Mouse (Mus musculus) layer of hippocampus, postnatal 14 days (tissue): ENCODE data around the gene Glis1. TPM values are rescaled to one million over a fixed set of nuclear protein-coding genes. Genes with fewer than 3 reads are reported as not detected.

Source experiments
- DNase-seq, 2 experiments: peaks; one replicate each; pipeline ENCODE4 v3.0.0; 2021 to 2022; ENCODE audit warnings: low spot score in 2 of 2, mixed read lengths in 1 of 2
- total RNA-seq, 2 experiments: library from RNA; stranded (reverse); gene quantifications; 2 replicates each; pipeline ENCODE4 v1.2.3; 2021

Gene Glis1
- total RNA-seq, 2 experiments from 2014 or later: 1.1 to 1.3 TPM

- no peak for DNase-seq
These were observed 81.2 kb downstream of the Glis1 start for GRCm38 (mm10) chr4:107515626-107516025.

- DNase-seq: no peak
These were observed 84.4 kb downstream of the Glis1 start for GRCm38 (mm10) chr4:107518766-107519165.

GRCm38 (mm10) chr4:107520071-107520470 is 85.7 kb downstream of the Glis1 start:
- DNase-seq: no peak

DNA sequence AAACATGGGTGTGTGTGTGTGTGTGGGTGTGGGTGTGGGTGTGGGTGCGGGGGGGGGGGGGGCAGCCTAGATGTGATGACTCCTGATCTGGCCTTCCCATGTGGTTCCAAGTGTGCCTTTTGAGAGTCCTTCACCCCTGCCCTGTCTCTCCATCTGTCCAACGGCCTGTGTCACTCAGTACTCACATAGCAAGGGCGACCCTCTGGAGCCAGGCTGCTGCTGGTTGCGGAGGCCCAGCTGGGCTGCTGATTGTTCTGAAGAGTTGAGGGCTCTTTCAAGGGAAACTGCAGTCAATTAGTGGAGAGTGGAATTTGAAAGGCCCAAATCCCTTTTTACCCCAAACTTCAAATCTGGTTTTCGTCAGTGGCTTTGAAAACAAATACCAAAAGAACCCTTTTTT is 86.4 kb downstream of the Glis1 start:
- no peak for DNase-seq

GRCm38 (mm10) chr4:107523607-107524151 is 89.3 kb downstream of the Glis1 start:
- no peak for DNase-seq

DNA sequence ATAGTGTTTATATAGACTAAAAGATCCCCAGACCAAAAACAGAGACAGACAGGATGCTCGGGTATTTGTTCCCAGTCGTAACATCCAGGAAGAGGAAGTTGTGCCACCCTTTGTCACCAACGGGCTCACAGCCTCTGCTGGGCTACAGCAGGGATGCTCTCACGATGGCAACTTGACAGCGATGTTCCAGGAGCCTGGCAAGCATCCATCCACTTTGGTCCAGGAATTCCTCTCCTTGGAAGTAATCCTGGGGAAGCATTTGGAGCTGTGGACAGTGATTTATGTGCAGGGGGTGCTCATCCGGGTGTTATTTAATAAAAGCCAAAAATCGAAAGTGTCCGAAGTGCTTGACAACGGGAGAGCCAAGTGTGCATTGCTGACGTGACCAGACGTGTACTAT is 100.7 kb downstream of the Glis1 start:
- no peak for DNase-seq

DNA sequence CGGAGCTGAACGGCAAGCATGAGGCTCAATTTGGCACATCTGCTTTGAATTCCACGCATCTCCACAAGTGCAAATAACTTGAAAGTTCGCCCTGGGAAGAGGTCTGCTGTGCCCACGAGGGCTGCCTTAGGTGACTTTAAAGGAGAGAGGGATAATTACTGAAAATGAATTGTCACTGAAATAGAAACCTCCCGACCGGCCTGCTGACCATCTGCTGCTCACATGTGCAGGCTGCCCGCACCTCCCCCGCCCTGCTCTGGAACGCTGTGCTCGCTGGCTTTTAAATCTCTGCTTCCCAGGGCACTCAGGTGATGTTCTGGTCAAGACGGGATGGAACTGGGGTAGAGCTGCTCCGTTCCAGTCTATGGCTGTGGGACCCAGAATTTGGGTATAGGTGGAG is 103.7 kb downstream of the Glis1 start:
- no peak for DNase-seq

DNA sequence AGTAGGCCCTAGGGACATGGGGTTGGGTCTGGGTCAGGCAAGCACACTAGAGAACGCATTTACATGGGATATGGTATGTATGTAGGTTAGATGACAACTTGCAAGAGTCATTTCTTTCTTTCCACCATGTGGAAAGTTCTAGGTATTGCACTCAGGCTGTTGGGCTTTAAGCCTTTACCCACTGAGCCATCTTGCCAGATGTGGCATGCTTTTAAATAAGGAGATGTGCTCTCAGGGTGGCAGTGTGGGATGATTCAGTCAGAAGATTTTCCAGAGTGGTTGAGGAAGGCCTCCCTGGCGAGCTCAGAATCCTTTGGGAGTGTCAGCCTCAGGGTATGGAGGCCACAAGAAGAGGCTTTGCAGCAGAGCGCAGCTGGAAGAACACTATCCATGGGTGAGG is 104.2 kb downstream of the Glis1 start:
- no peak for DNase-seq

DNA sequence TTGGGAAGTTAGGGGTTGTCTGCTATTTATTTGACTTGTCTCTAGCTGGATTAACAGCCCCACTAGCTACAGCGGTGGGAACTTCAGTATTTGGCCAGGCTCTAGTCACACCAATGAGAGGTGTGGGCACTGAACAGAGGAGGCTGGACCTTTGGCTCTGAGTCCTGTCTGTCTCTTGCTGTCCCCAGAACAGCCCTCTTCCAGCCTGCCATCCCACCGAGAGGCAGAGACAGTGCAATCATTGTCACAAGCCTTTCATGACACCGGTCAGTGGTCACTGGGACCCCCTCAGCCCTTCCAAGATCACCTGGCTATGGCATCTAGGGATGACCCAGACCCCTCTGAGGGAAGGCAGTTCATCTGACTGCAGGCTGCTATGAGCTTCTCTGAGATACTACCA is 104.6 kb downstream of the Glis1 start:
- no peak for DNase-seq

GRCm38 (mm10) chr4:107541821-107542220 is 107.4 kb downstream of the Glis1 start:
- no peak for DNase-seq

- DNase-seq: no peak
These were observed 110.5 kb downstream of the Glis1 start for GRCm38 (mm10) chr4:107544843-107545242.

GRCm38 (mm10) chr4:107545726-107546125 is 111.3 kb downstream of the Glis1 start:
- peak in 1 of 2 experiments; percentile 54 for DNase-seq

- peak in 1 of 2 experiments; percentile 26 for DNase-seq
These were observed 112.1 kb downstream of the Glis1 start for GRCm38 (mm10) chr4:107546525-107546924.

GRCm38 (mm10) chr4:107550096-107550495 is 115.7 kb downstream of the Glis1 start:
- no peak for DNase-seq

GRCm38 (mm10) chr4:107550546-107550945 is 116.2 kb downstream of the Glis1 start:
- DNase-seq: no peak

GRCm38 (mm10) chr4:107552696-107553095 is 118.3 kb downstream of the Glis1 start:
- DNase-seq: no peak

DNA sequence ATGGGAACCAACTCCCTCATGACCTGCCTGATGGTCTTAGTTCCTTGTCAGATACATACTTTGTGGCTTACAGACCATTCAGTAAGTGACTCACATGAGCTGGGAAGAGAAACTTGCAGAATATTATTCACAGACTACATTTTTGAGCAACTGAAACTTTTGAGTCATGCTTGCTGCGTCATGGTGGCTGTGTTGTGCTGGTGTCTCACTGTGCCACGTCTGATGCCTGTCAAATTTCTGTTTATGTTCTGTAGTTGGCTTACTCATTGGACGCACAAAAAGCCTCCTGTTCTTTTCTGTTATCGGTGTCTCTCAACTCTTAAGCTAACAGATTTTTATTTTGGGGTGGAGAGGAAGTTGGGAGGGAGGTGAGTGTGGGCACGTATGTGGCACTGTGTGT is 119.4 kb downstream of the Glis1 start:
- no peak for DNase-seq

- no peak for DNase-seq
These were observed 124.4 kb downstream of the Glis1 start for GRCm38 (mm10) chr4:107558801-107559200.

DNA sequence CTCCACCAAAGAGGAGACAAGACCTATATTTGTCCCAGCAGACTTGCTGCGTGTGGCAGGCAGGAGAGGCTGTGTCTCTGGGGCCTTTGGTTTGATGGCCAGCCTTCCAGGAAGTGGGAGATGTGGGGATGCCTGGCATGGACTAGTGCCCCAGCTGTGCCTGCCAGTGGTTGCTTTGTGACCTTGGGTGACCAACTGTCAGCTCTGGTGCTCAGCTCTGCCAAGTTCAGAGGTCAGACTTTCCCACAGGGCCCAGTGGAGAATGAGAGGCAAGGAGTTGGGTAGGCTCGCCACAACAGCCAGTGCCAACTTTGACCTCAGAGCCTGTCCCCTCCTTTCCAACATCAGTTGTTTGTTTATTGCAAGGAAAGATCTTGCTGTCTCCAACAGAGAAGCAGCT is 126.7 kb downstream of the Glis1 start:
- DNase-seq: no peak

DNA sequence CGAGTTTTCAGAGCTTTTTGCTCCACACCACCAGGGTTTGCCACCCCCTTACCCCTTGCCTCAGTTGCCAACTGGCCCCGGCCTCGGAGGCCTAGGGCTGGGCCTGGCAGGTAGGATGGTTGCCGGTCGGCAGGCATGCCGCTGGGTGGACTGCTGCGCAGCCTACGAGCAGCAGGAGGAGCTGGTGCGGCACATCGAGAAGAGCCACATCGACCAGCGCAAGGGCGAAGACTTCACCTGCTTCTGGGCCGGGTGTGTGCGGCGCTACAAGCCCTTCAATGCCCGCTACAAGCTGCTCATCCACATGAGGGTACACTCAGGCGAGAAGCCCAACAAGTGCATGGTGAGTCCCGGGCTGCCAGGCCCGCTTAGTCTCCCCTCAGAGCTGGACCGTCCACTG is 133.8 kb downstream of the Glis1 start:
- DNase-seq: no peak

- no peak for DNase-seq
These were observed 134.6 kb downstream of the Glis1 start for GRCm38 (mm10) chr4:107568881-107569443.

GRCm38 (mm10) chr4:107570329-107571014 is 136.1 kb downstream of the Glis1 start:
- no peak for DNase-seq

- DNase-seq: no peak
These were observed 141.4 kb downstream of the Glis1 start for GRCm38 (mm10) chr4:107575781-107576180.
